25 mouse cellular contexts compared by ENCODE assay signal in genomic region chr10:21724351-21724750, GRCm38 (mm10).
DNase-seq lines count a peak whose midpoint lies in the region; ATAC-seq and TF ChIP-seq lines count a peak whose summit lies in the region.
"Had no signal": no experiment of that assay in that cellular context is flagged by ENCODE, and none has a peak within 500 bp of the region (broad histone marks: within the 10 kb centered on the region; RNA-seq: fewer than 3 reads in every experiment).

No protein-coding gene starts in this region.

- TF ChIP-seq CTCF in kidney, adult 2 months (conservative IDR thresholded peaks at IDR 0.05; ENCODE audit: insufficient read depth, insufficient read length, low read depth, low read length) = no peak

- no peak for TF ChIP-seq POLR2A in kidney, adult 2 months (IDR thresholded peaks at IDR 0.05; ENCODE audit: low read depth, low read length)

- H3K36me3 ChIP-seq in kidney, adult 2 months (ENCODE audit: control insufficient read depth, insufficient read depth, low read length) = no peaks in the 10 kb centered on the region
- no peaks in the 10 kb centered on the region for H3K36me3 ChIP-seq in kidney, embryonic 16.5 days (ENCODE audit: insufficient read depth, low read length)
- no peaks in the 10 kb centered on the region for H3K36me3 ChIP-seq in midbrain, embryonic 11.5 days (ENCODE audit: control insufficient read depth, insufficient read depth, low read length)
- H3K36me3 ChIP-seq: embryonic facial prominence, embryonic 10.5 days; embryonic facial prominence, embryonic 15.5 days; G1E; hindbrain, embryonic 13.5 days; limb, embryonic 12.5 days; liver, embryonic 15.5 days; stomach, embryonic 15.5 days had no signal

- 98% methylated on average over 3 of the region's 3 CpGs for WGBS in kidney, adult 2 months
- WGBS in kidney, embryonic 16.5 days = 86% methylated on average over 3 of the region's 3 CpGs
- 83% methylated on average over 3 of the region's 3 CpGs for WGBS in midbrain, embryonic 11.5 days

- peak; percentile 21 for DNase-seq in gastrocnemius, postnatal 14 days
- DNase-seq in gastrocnemius, adult 18-20 months (ENCODE audit: low spot score) = no peak
- DNase-seq in kidney, adult 2 months = peak; percentile 31
- peak; percentile 62 for DNase-seq in fat pad, adult 2 months (ENCODE audit: extremely low read depth, low read depth, low spot score)
- DNase-seq in heart, postnatal 14 days = peak; percentile 26 to 29
- no peak for DNase-seq in layer of hippocampus, postnatal 36 days
- DNase-seq in midbrain, embryonic 11.5 days (ENCODE audit: low spot score, missing footprints) = no peak
- DNase-seq: adrenal gland, postnatal 36 days; cerebellum, adult 2 months; cerebellum, postnatal 14 days; midbrain, embryonic 14.5 days; right cerebral cortex, postnatal 25 days had no signal

- H3K27ac ChIP-seq in kidney, adult 2 months (ENCODE audit: insufficient read depth, low read depth, low read length) = no peak overlapping the region
- H3K27ac ChIP-seq in kidney, embryonic 16.5 days (ENCODE audit: low read length) = no peak overlapping the region
- H3K27ac ChIP-seq in midbrain, embryonic 11.5 days (ENCODE audit: low read depth, low read length) = no peak overlapping the region
- H3K27ac ChIP-seq: embryonic facial prominence, embryonic 10.5 days; embryonic facial prominence, embryonic 15.5 days; forebrain, embryonic 13.5 days; hindbrain, embryonic 13.5 days; left cerebral cortex, adult 2 months; limb, embryonic 12.5 days; liver, embryonic 15.5 days; macrophage; stomach, embryonic 15.5 days had no signal

- no peak overlapping the region for H3K9ac ChIP-seq in kidney, embryonic 16.5 days (replicated peaks; ENCODE audit: low read length)
- no peak overlapping the region for H3K9ac ChIP-seq in midbrain, embryonic 11.5 days (ENCODE audit: low read length)
- H3K9ac ChIP-seq: embryonic facial prominence, embryonic 15.5 days; forebrain, embryonic 13.5 days; hindbrain, embryonic 13.5 days; limb, embryonic 12.5 days; liver, embryonic 15.5 days; stomach, embryonic 15.5 days had no signal

- H3K27me3 ChIP-seq in kidney, adult 2 months (replicated peaks; ENCODE audit: control insufficient read depth, insufficient read depth, low read length) = no peaks in the 10 kb centered on the region
- H3K27me3 ChIP-seq in kidney, embryonic 16.5 days (ENCODE audit: insufficient read depth, low read length) = no peaks in the 10 kb centered on the region
- H3K27me3 ChIP-seq in midbrain, embryonic 11.5 days (ENCODE audit: control insufficient read depth, insufficient read depth, low read length) = no peaks in the 10 kb centered on the region; the same call in 1 of the 2 replicates
- H3K27me3 ChIP-seq: embryonic facial prominence, embryonic 15.5 days; forebrain, embryonic 13.5 days; hindbrain, embryonic 13.5 days; limb, embryonic 12.5 days; liver, embryonic 15.5 days; Patski; stomach, embryonic 15.5 days had no signal

- intact Hi-C loops in gastrocnemius, postnatal 14 days (cut with DNase I; ENCODE audit: low total_unique reads) = no loop called here
- intact Hi-C loops in heart, postnatal 14 days (cut with DNase I) = no loop called here

- ATAC-seq in kidney, embryonic 16.5 days (ENCODE audit: low FRiP score, low TSS enrichment) = no peak
- no peak for ATAC-seq in midbrain, embryonic 11.5 days (ENCODE audit: low FRiP score)
- ATAC-seq: forebrain, embryonic 13.5 days; intestine, postnatal 0 days; Patski had no signal

- no peak overlapping the region for H3K4me2 ChIP-seq in kidney, embryonic 16.5 days (replicated peaks; ENCODE audit: low read depth, low read length)
- no peak overlapping the region for H3K4me2 ChIP-seq in midbrain, embryonic 11.5 days
- H3K4me2 ChIP-seq: embryonic facial prominence, embryonic 15.5 days; forebrain, embryonic 13.5 days; hindbrain, embryonic 13.5 days; limb, embryonic 12.5 days; liver, embryonic 15.5 days; stomach, embryonic 15.5 days had no signal

- H3K9me3 ChIP-seq in kidney, embryonic 16.5 days (ENCODE audit: low read length) = no peaks in the 10 kb centered on the region
- H3K9me3 ChIP-seq in midbrain, embryonic 11.5 days (ENCODE audit: control insufficient read depth, low read length) = no peaks in the 10 kb centered on the region
- H3K9me3 ChIP-seq: embryonic facial prominence, embryonic 10.5 days; embryonic facial prominence, embryonic 15.5 days; forebrain, embryonic 13.5 days; G1E; hindbrain, embryonic 13.5 days; limb, embryonic 12.5 days; liver, embryonic 15.5 days; stomach, embryonic 15.5 days had no signal

- H3K4me1 ChIP-seq in kidney, adult 2 months (ENCODE audit: control insufficient read depth, insufficient read depth, low read length) = no peaks in the 10 kb centered on the region
- no peaks in the 10 kb centered on the region for H3K4me1 ChIP-seq in kidney, embryonic 16.5 days (ENCODE audit: insufficient read depth, low read length)
- no peaks in the 10 kb centered on the region for H3K4me1 ChIP-seq in midbrain, embryonic 11.5 days (ENCODE audit: control insufficient read depth, insufficient read depth, low read length)
- H3K4me1 ChIP-seq: embryonic facial prominence, embryonic 10.5 days; embryonic facial prominence, embryonic 15.5 days; forebrain, embryonic 13.5 days; hindbrain, embryonic 13.5 days; limb, embryonic 12.5 days; liver, embryonic 15.5 days; stomach, embryonic 15.5 days had no signal

- no peak overlapping the region for H3K4me3 ChIP-seq in kidney, adult 2 months (ENCODE audit: insufficient read depth, low read depth, low read length)
- H3K4me3 ChIP-seq in kidney, embryonic 16.5 days (ENCODE audit: low read length) = no peak overlapping the region
- no peak overlapping the region for H3K4me3 ChIP-seq in midbrain, embryonic 11.5 days (ENCODE audit: low read depth, low read length)
- H3K4me3 ChIP-seq: embryonic facial prominence, embryonic 10.5 days; embryonic facial prominence, embryonic 15.5 days; forebrain, embryonic 13.5 days; hindbrain, embryonic 13.5 days; left cerebral cortex, adult 2 months; limb, embryonic 12.5 days; liver, embryonic 15.5 days; stomach, embryonic 15.5 days had no signal

Comparison
In these comparisons a context has a peak if more than half of its experiments do, and no peak if none do; other contexts are left out.
1. DNase-seq: peak in gastrocnemius, postnatal 14 days (single experiment), kidney, adult 2 months (single experiment), fat pad, adult 2 months (single experiment) and heart, postnatal 14 days (2 of 2); none in gastrocnemius, adult 18-20 months (single experiment), layer of hippocampus, postnatal 36 days (0 of 2) and midbrain, embryonic 11.5 days (single experiment).